Mouse (Mus musculus): ENCODE results near the gene Anp32b.
A peak's percentile ranks its signal among the peaks of the same experiment; 100 is the strongest.

Gene Anp32b

DNA sequence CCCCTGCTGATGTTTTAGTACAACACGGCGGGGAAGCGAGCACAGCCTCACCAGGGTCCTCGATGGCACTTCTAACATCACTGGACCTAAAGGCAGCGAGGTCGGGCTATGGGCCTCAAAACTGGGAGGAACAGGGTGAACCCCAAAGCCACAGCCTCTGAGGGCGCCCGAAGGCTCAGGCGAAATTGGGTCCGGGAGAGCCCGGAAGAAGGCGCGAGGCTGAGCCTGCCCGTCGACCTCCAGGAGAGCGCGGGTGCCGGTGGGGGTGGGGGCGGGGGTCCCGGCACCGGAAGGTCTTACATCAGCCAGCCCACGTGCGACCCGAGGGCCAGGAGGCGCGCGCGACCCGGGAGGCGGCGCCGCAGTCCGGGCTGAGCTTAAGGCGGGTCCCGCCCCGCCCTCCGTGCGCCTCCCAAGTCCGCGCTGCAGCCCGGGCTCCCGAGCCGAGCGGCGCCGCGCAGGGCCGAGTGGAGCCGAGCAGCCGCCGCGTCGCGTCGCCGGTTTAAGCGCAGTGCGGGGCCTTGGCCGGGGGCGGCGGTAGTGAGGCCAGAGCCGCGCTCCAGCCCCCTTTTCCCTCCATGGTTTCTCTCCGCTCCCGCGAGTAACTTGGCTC, at the start of gene Anp32b:
TSS of gene Anp32b (plus strand) at position 384 of the 613 bp plus-strand sequence.
- peak; percentile 95 to 96 for DNase-seq

DNA sequence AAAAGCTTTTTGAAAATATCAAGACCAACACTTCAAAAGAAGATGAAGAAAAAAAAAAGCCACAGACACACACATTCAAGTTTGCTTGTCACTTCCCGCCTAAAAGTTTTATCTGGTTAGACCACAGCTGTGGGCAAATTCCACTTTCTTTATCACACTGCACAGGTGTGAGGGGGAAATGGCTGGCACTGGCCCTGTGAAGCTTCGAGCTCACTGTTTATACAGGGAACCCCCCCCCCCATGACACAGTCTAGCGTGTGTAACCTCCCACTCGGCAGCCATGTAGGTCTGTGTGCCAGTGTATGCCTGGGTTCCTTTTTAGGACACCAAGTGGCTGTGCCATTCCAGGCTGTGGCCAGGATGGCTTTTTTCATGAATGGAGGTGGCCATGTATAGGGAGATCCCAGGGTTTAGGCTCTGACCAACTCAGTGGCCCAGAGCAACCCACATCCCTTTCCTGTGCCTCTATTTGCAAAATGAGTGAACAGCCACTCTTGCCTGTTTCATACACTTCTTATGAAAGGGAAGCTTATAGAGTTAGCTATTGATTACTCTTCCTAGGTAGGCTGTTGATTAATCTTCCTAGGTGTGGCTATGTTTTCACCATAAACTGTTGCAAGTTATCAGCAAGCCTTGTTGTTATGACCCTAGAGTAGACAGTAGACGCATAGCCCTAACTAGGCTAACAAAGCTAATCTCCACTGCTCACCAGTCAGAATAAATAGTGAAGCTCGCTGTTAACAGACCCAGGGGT, 46.5 kb upstream of the Anp32b start:
- DNase-seq: peak; percentile 51 to 77

DNA sequence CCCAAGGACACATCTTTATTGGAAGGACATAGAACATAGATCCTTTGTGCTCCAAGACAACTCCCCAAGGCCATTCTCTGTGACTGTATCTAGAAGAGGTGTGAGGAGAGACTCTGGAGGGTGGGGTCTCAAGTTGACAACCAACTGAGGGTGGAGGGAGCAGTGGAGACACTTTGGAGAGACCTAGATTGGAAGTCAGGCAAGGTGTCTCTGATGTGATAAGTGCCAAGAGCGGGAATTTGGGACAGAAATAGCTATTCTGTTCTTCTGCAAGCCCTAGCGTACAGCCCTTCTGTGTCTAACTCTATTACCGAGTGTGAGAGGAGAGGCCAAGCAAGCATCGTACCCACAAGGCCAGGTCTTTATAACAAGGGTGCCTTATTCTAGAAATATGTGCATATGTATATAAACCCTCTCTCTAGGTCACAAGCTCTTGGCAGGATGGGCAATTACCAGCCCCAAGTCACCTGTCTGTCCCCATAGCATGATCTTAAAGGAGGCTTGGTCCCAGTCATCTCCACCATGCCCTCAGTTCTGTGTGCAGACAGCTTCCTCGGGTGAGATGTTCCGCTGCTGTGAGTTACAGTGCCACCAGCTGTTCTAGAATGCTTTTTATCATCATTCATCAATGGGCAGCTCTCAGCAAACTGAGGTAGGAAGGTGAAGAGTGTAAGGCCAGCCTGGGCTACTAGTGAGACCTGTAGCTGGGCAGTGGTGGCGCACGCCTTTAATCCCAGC, 43.6 kb upstream of the Anp32b start:
- DNase-seq: no peak

DNA sequence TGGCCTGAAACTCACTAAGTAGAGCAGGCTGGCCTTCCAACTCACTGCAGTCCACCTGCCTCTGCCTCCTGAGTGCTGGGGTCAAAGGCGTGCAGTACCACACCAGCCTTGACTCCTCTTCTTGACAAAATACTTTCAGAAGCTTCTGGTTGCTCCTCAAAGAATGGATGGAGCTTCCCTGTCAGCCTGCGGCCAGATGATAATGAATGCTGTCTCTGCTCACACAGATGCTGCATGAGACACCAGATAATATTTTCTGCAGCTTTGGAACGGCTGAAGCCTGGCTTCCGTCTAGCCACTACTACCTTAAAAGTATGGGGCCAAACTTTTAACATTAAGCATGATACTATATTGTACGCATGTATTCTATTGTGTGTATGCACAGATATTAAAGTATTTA, 40.0 kb upstream of the Anp32b start:
- DNase-seq: no peak

DNA sequence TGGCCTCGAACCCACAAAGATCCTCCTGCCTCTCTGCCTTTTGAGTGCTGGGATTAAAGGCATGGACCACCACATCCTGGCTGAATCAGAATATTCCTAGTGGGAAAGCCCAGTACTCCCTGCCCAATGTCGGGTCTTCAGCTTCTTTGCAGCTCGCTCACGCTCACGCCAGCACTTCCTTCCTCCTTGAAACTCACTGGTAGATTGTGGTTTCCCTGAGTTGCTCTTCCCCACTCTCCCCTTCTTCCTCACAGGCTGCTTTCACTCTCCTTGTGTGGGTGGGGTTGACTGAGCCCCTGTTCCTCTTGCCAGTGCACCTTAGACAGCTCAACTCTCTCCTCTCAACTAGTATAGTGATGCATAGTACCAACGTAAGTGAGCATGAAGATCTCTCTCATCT, 39.2 kb upstream of the Anp32b start:
- peak; percentile 50 to 69 for DNase-seq

DNA sequence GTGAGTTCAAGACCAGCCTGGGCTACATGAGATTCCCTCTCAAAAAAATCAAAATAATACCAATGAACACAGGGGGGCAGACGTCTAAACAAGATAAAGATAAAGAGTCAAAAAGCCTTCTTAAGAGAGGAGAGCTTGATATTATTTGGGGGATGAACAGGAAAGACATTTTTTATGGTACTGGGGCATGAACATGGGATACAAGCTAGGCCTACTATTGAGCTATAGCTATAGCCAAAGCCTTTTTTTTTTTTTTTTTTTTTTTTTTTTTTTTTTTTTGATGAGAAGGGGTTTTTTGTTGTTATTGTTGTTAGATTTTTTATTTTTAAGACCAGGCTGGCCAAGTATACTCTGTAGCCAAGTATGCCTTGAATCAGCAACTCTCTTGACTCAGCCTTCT, 38.6 kb upstream of the Anp32b start:
- no peak for DNase-seq

DNA sequence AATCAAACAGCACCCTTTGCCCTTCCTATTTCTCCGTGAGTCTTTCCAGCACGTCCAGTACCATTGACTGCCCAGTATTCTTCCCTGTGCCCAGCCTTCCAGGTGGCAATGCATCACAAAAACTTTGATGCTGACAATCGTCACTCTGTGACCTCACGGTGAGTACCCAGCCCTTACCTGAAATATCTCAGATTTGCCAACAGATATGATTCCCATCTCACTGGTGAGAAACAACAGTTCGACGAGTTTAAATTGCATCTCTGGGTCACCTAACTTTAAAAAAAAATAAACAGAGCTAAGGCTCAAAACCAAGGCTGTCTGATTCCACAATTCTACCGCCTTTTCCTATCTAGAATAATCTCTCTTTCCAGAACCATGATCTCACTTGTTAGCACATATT, 37.3 kb upstream of the Anp32b start, which contains the start of gene Hemgn:
TSS of gene Hemgn (minus strand) at position 101 of the 400 bp plus-strand sequence.
- no peak for DNase-seq

DNA sequence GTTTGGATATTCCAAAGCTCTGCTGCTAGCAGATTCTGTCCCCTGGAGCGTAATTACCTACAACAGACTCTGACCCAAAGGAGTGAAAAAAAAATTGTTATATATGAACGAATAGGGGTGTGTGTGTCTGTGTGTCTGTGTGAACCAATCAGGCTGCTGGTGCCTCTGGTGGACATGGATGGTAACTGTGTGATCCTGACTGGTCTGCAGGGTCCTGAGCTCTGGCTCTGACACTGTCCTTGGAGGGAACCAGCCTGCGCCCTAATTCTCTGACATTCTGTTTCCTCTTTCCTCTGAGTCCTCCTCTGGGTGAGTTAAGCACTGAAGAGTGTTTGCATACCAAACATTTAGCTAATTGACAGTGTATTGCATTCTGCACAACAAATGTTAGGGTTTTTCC, 33.2 kb upstream of the Anp32b start:
- DNase-seq: no peak

DNA sequence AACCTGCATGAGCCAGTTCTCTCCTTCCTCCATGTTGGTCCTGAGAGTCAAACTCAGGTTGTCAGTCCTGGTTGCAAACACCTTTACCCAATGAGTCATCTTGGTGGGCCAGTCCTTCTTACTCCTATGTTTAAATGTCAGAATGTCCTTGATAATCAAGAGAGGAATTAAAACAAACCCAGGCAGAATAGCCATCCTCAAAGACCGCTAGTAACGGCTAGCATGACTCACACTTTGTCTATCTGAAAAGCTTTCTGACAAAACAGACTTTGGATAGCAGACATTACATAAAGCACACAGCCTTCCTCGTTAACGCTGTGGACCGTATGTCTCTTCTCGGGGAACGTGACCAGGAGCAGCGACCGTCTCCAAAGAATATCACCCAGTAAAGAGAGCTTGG, 31.9 kb upstream of the Anp32b start:
- DNase-seq: no peak

DNA sequence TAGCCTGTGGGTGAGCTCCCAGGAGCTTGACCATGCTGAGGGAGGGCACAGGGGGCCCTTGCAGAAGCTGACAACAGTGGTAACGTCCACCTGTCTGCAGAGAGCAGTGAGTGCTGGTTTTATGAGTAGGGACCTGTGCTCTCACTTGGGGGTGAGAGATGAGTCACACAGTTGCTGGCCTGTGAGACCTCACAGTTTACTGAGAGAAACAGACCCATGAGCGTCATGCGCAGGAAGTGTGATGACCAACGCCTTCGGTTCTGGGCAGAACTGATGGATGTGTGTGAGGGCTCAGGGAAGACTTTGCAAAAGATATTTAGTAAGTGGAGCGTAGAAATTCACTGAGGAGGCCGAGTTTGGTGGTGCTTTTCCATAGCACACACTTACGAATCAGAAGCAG, 28.1 kb upstream of the Anp32b start:
- no peak for DNase-seq

DNA sequence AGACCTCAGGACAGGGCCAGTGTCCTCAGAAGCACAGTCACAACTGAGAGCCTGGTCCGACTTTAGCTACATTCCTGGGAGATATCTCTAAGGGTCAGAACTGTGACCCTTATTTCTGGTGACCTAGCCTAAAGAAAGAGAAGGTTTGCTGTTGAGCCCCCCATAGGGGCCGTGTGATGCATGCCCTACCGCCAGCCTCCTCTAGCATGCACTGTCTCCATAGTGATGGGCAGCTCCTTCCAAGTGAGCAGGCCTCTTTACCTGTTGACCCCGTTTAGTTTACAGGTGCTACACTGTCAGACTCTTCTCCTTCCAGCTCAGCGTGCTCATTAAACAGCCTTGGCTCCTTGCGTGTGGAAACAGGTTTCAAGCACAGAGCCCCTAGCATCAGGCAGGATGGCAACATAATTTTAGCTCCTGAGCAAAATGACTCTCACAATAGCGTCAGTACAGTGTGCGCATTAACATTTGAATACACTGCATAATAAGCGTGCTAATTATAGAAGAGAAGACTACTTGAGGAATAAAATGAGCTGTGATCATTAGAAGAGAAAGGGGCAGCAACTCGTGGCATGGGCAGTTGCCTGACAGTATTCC, 21.7 kb upstream of the Anp32b start:
- DNase-seq: no peak

DNA sequence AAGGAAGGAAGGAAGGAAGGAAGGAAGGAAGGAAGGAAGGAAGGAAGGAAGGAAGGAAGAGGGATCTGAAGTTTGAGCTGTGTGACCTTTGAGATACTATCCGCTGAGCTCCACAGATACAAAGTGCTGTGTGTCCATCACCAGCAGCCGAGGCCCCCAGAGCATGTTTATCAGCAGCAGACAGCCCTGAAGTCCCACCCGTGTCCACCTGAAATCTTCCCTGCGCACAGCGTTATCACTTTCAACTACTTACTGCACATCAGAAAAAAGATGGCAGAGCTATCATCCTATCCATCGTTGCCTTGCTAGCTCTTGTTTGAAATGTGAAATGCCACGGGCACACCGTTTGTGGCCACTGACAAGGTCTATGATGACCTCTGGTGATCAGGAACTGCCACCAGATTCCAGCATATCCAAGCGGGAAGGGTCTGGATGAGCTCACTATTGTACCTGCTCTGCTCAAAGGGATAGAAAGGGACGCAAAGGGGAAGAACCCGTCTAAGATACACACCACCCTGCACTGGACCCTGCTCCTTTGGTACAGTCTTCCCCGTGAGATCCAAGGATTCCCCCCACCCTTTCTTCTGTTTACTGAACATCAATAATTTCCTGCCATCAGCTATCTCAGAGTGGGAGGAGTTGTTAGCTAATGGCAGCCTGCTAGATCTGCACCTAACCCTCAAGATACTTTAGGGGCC, 18.2 kb upstream of the Anp32b start:
- no peak for DNase-seq

DNA sequence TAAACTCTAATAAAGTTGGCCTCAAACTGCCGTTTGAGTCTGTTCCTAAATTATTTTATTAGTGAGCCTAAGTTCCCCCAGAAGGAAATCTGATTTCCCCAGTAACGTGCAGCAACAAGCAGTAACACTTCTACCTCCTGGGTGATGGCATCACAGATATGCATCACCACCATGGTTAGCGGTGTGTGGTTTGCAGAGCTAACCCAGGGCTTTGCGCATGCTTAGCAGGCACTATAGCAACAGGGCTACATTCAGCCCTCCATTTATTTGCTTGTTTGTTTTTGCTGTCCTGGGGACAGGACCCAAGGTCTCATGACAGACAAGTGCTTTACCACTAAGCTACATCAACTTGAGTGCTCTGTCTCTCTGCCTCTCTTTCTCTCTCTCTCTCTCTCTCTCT, 8.2 kb upstream of the Anp32b start:
- DNase-seq: peak in 1 of 2 experiments; percentile 39

DNA sequence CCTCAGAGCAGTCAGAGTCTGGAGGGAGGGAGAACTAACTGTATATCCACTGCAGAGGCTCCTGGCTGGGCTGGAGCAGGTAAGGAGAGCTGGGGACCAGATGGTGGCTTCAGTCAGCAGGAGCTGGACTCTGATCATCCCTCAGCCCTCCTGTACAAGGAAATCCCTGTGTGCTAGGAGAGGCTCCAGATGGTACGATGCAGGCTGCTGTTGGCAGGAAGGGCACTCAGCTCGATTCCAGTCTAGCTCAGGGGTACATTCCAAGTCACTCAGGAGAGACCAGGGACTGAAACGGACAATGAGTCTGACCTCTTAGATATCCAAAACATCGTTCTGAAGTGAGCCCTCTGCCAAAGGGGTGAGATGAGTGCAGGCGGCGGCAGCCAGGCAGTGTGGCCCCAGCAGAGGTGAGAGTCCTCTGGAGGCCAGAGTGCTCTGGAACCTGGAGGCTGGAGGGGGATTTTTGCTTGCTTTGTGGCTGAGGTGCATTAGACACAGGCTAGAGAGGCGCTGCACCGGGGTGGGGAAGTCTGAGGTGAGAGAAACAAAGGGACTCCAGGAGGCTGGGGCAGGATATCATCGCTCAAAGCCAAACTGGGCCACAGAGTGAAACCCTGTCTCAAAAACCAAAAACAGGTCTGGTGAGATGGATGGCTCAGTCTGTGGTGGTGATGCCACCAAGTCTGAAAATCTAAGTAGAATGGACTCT, 5.3 kb upstream of the Anp32b start:
- DNase-seq: peak; percentile 36 to 44

DNA sequence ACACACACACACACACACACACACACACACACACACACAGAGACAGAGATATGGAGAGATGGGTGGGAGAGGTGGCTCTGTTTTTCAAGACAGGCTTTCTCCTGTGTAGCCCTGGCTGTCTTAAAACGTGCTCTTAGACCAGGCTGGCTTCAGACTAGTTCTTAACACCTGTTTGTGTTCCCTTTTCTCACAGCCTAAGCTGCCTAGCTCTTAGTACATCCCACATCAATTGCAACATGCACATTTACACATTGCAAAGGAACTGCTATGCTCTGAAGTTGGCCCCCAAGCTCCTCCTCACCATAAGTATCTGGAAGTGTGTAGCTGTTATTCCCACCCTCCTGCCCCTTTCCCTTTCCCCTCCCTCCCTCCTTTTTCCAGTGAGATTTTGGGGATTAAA, 3.2 kb upstream of the Anp32b start:
- peak in 1 of 2 experiments; percentile 27 for DNase-seq

DNA sequence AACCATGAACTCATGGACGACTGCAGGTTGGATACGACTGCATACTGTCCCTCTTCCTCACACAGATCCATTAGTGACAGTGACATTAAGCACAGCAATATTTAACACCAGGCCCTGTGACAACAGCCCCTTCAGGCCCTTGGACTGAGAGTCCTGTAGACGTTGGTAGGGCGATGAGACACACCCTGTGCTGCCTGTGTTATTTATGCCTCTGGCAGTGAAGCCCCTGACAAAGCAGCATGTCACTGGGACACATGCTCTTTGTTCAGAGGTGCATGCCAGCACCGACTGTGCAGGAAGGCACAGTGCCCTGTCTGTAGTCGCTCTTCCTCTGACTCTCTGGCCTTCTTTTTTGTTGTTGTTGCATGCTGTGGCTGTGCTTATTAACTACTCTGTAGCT, 1.8 kb upstream of the Anp32b start:
- peak; percentile 42 to 59 for DNase-seq

DNA sequence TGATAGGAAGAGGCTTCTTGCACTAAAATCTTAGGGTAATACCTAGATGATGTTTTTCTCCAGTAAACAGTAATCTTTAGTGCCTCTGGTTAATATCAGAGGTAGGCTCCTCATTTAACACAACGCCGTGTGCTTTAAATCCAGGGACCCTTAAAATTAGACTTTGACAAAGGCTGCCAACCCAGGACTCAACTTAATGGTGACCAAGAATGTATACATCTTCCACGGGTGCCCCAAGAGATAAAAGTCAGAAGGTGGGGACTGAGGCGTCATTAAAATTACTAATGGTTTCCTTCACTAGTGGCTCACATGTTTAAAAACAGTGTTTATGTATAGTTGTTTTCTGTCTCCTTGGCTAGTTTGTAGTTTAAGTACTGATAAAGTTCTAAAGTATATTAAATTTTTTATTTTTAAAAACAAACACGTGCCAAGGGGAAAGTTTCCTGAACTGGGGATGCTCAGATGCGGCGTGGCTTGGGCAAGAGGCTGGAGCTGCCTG, 633 bp upstream of the Anp32b start:
- DNase-seq: no peak

DNA sequence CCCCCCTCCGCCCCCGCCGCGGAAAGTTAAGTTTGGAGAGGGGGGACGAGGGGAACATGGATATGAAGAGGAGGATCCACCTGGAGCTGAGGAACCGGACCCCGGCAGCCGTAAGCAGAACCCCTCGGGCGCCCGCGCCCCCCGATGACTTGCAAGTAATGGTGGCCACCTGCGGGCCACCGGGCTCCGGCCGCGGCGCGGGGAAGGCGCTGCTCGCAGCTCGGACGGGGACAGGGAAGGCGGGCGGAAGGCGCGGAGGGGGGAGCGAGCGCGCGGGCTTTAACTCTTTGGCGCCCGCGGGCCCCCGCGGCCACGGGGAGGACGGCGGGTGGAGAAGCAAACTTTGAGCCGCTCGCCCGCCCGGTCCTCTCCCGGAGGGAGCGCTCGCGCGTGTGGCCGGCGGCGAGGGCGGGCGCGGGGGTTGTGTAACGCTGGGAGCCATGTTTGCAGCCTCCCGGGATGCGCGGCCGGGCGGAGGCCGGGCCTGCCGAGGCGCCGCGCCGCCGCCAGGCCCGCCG, 597 bp downstream of the Anp32b start:
- peak; percentile 83 for DNase-seq

DNA sequence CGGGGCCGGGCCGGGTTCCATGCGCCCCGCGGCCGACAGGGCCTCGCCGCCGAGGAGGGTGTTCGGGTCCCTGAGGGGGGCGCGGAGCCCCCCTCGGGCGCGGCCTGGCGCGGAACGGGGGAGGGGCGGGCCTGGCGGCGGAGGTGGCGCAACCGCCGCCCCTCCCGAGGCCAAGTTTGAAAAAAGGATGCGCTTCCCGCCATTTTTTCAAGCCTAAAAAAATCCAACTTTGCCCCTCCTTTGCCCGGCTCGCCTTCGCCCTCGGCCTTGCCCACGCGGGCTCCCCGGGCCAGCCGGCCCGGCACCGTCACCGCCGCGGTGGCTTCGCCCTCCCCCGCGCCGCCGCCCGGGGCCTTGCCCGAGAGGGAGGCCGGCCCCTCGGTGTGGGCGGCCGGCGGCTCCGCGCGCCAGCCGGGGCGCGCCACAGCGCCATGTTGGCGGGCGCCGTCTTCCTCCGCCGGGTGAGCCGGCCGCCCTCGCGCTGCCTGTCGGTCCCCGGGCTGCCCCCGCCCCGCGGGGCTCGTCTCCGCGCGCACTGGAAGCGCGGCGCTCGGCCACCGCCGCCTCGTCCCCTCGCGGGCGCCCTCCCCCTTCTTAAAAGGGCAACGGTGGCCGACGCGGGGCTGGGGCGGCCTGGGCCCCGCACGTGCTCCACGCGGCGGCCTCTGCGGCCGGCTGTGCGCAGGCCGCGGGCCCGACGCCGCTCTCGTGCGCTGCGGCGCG, 1.2 kb downstream of the Anp32b start:
- DNase-seq: peak; percentile 73 to 79

DNA sequence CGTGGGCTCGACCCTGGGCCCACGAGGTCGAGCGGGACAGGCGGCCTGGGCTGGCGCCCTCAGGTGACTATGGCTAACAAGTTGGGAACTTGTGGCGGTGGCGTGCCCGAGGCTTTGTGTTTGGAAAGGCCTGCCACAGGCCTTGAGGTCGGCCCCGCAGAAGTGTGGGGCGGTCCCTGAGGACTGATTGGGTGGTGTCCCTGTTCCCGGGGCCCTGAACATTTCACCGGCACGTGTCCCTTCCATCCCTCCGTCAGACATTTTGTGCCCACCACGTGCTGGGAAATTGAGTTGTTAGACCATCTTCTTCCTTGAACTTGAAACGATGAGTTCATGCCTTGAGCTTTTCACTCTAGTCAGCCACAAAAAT, 1.8 kb downstream of the Anp32b start:
- DNase-seq: peak; percentile 60 to 68

Data from thymus, postnatal 36 days (tissue).